Mouse (Mus musculus) cerebellum, adult 2 months (tissue): ENCODE measurements around the gene Nrxn3.

ENCODE experiments used
- CTCF ChIP-seq: fragments of 200-500 bp; IDR thresholded peaks from 2 replicates; pipeline ENCODE4 v1.5.1; 2011; ENCODE audit warnings: low read depth, mild to moderate bottlenecking, control low read depth, low read length, moderate library complexity, borderline replicate concordance; ENCODE audit not compliant: insufficient read depth
- POLR2A ChIP-seq: fragments of 200-500 bp; IDR thresholded peaks from 2 replicates; pipeline ENCODE4 v1.6.1; 2011; ENCODE audit warnings: low read length, control low read depth, borderline replicate concordance; ENCODE audit not compliant: insufficient read depth

DNA sequence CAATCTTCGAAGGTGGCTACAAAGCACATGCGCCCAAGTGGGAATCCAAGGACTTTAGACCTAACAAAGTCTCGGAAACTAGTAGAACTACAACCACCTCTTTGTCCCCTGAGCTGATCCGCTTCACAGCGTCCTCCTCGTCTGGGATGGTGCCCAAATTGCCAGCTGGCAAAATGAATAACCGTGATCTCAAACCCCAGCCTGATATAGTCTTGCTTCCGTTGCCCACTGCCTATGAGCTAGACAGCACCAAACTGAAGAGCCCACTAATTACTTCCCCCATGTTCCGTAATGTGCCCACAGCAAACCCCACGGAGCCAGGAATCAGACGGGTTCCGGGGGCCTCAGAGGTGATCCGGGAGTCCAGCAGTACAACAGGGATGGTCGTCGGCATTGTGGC lies 1609.1 kb downstream of the Nrxn3 start:
- TF ChIP-seq CTCF (no peak), POLR2A (no peak)
